Mouse (Mus musculus) myocyte (in vitro differentiated cells): Measurements from ENCODE around the gene Mafk.

Experiments
- E2F4 ChIP-seq: IDR thresholded peaks from one replicate; pipeline ENCODE4 v1.6.1; 2011; ENCODE audit warnings: mild to moderate bottlenecking, control low read depth, moderate library complexity; ENCODE audit not compliant: insufficient read depth
- MAX ChIP-seq: IDR thresholded peaks from one replicate; pipeline ENCODE4 v1.6.1; 2011; ENCODE audit warnings: low read depth, mild to moderate bottlenecking, control low read depth
- MYOD1 ChIP-seq, 3 experiments: IDR thresholded peaks; one replicate each; pipeline ENCODE4 v1.6.1; 2011; ENCODE audit warnings: control low read depth in 2 of 3, low read depth in 2 of 3, mild to moderate bottlenecking in 2 of 3, moderate library complexity in 1 of 3; ENCODE audit not compliant: insufficient read length in 2 of 3, control insufficient read depth in 1 of 3
- MYOG ChIP-seq, 3 experiments: IDR thresholded peaks; one replicate each; pipeline ENCODE4 v1.6.1; 2011; ENCODE audit warnings: control low read depth in 2 of 3, low read depth in 2 of 3, mild to moderate bottlenecking in 2 of 3; ENCODE audit not compliant: insufficient read length in 2 of 3, control insufficient read depth in 1 of 3, insufficient read depth in 1 of 3
- POLR2A ChIP-seq: IDR thresholded peaks from one replicate; pipeline ENCODE4 v1.6.1; 2011; ENCODE audit warnings: low read depth, mild to moderate bottlenecking, control low read depth, moderate library complexity; ENCODE audit not compliant: insufficient read length
- POLR2AphosphoS2 ChIP-seq: IDR thresholded peaks from one replicate; pipeline ENCODE4 v1.6.1; 2011; ENCODE audit warnings: low read depth, control low read depth; ENCODE audit not compliant: insufficient read length
- SRF ChIP-seq: IDR thresholded peaks from one replicate; pipeline ENCODE4 v1.6.1; 2011; ENCODE audit warnings: low read depth; ENCODE audit not compliant: control insufficient read depth, insufficient read length
- TCF12 ChIP-seq: IDR thresholded peaks from one replicate; pipeline ENCODE4 v1.6.1; 2011; ENCODE audit warnings: mild to moderate bottlenecking, control low read depth; ENCODE audit not compliant: poor library complexity, insufficient read depth, severe bottlenecking
- TCF3 ChIP-seq: IDR thresholded peaks from one replicate; pipeline ENCODE4 v1.6.1; 2011; ENCODE audit warnings: low read depth, control low read depth; ENCODE audit not compliant: insufficient read length
- USF1 ChIP-seq: IDR thresholded peaks from one replicate; pipeline ENCODE4 v1.6.1; 2011; ENCODE audit warnings: low read depth, mild to moderate bottlenecking, control low read depth, moderate library complexity

- TF ChIP-seq POLR2AphosphoS2 (no peak), TCF12 (no peak), USF1 (no peak), POLR2A (no peak), MYOD1 (IDR thresholded peaks at IDR 0.05; ENCODE audit: control insufficient read depth in 1 of 3, insufficient read length in 2 of 3, low read depth in 2 of 3) (no peak), MYOG (IDR thresholded peaks at IDR 0.05; ENCODE audit: control insufficient read depth in 1 of 3, insufficient read depth in 1 of 3, insufficient read length in 2 of 3, low read depth in 2 of 3) (no peak), E2F4 (no peak), TCF3 (no peak), SRF (no peak), MAX (no peak)
Measured at GRCm38 (mm10) chr5:139809397-139809796, 18.1 kb downstream of the Mafk start.
